Mouse (Mus musculus) myocyte (in vitro differentiated cells): Measurements from ENCODE around the gene Faim.

Experiments
- MAX ChIP-seq: IDR thresholded peaks from one replicate; pipeline ENCODE4 v1.6.1; 2011; ENCODE audit warnings: low read depth, mild to moderate bottlenecking, control low read depth
- POLR2A ChIP-seq: IDR thresholded peaks from one replicate; pipeline ENCODE4 v1.6.1; 2011; ENCODE audit warnings: low read depth, mild to moderate bottlenecking, control low read depth, moderate library complexity; ENCODE audit not compliant: insufficient read length
- POLR2AphosphoS2 ChIP-seq: IDR thresholded peaks from one replicate; pipeline ENCODE4 v1.6.1; 2011; ENCODE audit warnings: low read depth, control low read depth; ENCODE audit not compliant: insufficient read length

GRCm38 (mm10) chr9:99017679-99018078 lies 31.5 kb downstream of the Faim start:
- TF ChIP-seq MAX (no peak), POLR2AphosphoS2 (no peak), POLR2A (no peak)
